ENCODE assay signal across 23 mouse cellular contexts in genomic region chr8:74981809-74982208, GRCm38 (mm10).
"Had no signal": no experiment of that assay in that cellular context is flagged by ENCODE, and none has a peak within 500 bp of the region (broad histone marks: within the 10 kb centered on the region; RNA-seq: fewer than 3 reads in every experiment).

No protein-coding gene starts in this region.

- H3K4me2 ChIP-seq: heart, embryonic 12.5 days; hindbrain, embryonic 14.5 days; kidney, embryonic 15.5 days; limb, embryonic 13.5 days; limb, embryonic 15.5 days; liver, embryonic 12.5 days had no signal

- H3K27ac ChIP-seq: gastrocnemius, adult 2 months; heart, embryonic 10.5 days; hindbrain, embryonic 14.5 days; kidney, embryonic 15.5 days; kidney, postnatal 0 days; limb, embryonic 13.5 days; limb, embryonic 15.5 days; liver, embryonic 12.5 days; liver, embryonic 14.5 days had no signal

- H3K4me1 ChIP-seq: heart, embryonic 10.5 days; heart, embryonic 12.5 days; limb, embryonic 13.5 days; limb, embryonic 15.5 days had no signal

- H3K4me3 ChIP-seq: gastrocnemius, adult 2 months; heart, embryonic 10.5 days; heart, embryonic 12.5 days; kidney, embryonic 15.5 days; limb, embryonic 13.5 days; limb, embryonic 15.5 days; liver, embryonic 12.5 days had no signal

- H3K9ac ChIP-seq: heart, embryonic 12.5 days; hindbrain, embryonic 14.5 days; kidney, embryonic 15.5 days; limb, embryonic 13.5 days; limb, embryonic 15.5 days; liver, embryonic 12.5 days; liver, embryonic 14.5 days had no signal

- H3K36me3 ChIP-seq: heart, embryonic 10.5 days; heart, embryonic 12.5 days; kidney, embryonic 15.5 days; limb, embryonic 13.5 days; limb, embryonic 15.5 days; liver, embryonic 12.5 days had no signal

- DNase-seq: gastrocnemius, adult 2 months; gastrocnemius, postnatal 10 days; gastrocnemius, postnatal 25 days; heart, adult 18-20 months; heart, postnatal 10 days; heart, postnatal 4 days; kidney, adult 11 months; kidney, adult 2 months; kidney, adult 9 months; kidney, postnatal 14 days; kidney, postnatal 36 days; layer of hippocampus, adult 9-11 months; layer of hippocampus, postnatal 36 days; left cerebral cortex, postnatal 4 days had no signal

- H3K27me3 ChIP-seq: heart, embryonic 12.5 days; kidney, embryonic 15.5 days; limb, embryonic 13.5 days; limb, embryonic 15.5 days; liver, embryonic 12.5 days had no signal

- H3K9me3 ChIP-seq: heart, embryonic 10.5 days; kidney, embryonic 15.5 days; limb, embryonic 13.5 days; limb, embryonic 15.5 days; liver, embryonic 12.5 days had no signal
